Mouse (Mus musculus) heart, adult 2 months (tissue): ENCODE results near the gene Ano2.

Source experiments
- CTCF ChIP-seq: fragments of 200-600 bp; IDR thresholded peaks from 2 replicates; pipeline ENCODE4 v1.8.1; 2022; ENCODE audit warnings: antibody characterized with exemption, mild to moderate bottlenecking, moderate library complexity
- EP300 ChIP-seq: fragments of 200-500 bp; IDR thresholded peaks from 2 replicates; pipeline ENCODE4 v1.6.1; 2011; ENCODE audit warnings: low read depth, low read length, control low read depth; ENCODE audit not compliant: insufficient read depth
- POLR2A ChIP-seq: fragments of 200-500 bp; IDR thresholded peaks from 2 replicates; pipeline ENCODE4 v1.6.1; 2011; ENCODE audit warnings: mild to moderate bottlenecking, low read depth, low read length, control low read depth; ENCODE audit not compliant: insufficient read depth

- no peak for TF ChIP-seq CTCF
- no peak for TF ChIP-seq EP300
- TF ChIP-seq POLR2A, result no peak
These were observed 18.4 kb upstream of the Ano2 start for GRCm38 (mm10) chr6:125671835-125672234.
